Mouse (Mus musculus): Measurements from ENCODE around the gene C1qtnf5. TPM values are rescaled to one million over a fixed set of nuclear protein-coding genes. Genes with fewer than 3 reads are reported as not detected.

Gene C1qtnf5
- total RNA-seq, 4 experiments from 2014 or later: 24.1 to 32.7 (median 26.3) TPM

GRCm38 (mm10) chr9:44130034-44130433 lies 23.0 kb downstream of the C1qtnf5 start:
- DNase-seq (ENCODE audit: low spot score in 2 of 2): no peak

- DNase-seq (ENCODE audit: low spot score in 2 of 2): no peak
Measured at GRCm38 (mm10) chr9:44130581-44131275, 23.7 kb downstream of the C1qtnf5 start.

GRCm38 (mm10) chr9:44131276-44131590 lies 24.2 kb downstream of the C1qtnf5 start:
- DNase-seq (ENCODE audit: low spot score in 2 of 2): no peak

- no peak for DNase-seq (ENCODE audit: low spot score in 2 of 2)
Measured at GRCm38 (mm10) chr9:44132200-44132599, 25.2 kb downstream of the C1qtnf5 start.

GRCm38 (mm10) chr9:44133287-44133686 lies 26.2 kb downstream of the C1qtnf5 start:
- no peak for DNase-seq (ENCODE audit: low spot score in 2 of 2)

GRCm38 (mm10) chr9:44134101-44134850 lies 27.2 kb downstream of the C1qtnf5 start, which contains the start of gene Mcam:
Mcam (plus strand) TSS chr9:44134469.
- no peak for DNase-seq (ENCODE audit: low spot score in 2 of 2)

- DNase-seq (ENCODE audit: low spot score in 2 of 2): no peak
Measured at GRCm38 (mm10) chr9:44134851-44135730, 28.0 kb downstream of the C1qtnf5 start.

GRCm38 (mm10) chr9:44135731-44136411 lies 28.8 kb downstream of the C1qtnf5 start:
- DNase-seq (ENCODE audit: low spot score in 2 of 2): no peak

GRCm38 (mm10) chr9:44137846-44138245 lies 30.8 kb downstream of the C1qtnf5 start:
- no peak for DNase-seq (ENCODE audit: low spot score in 2 of 2)

- DNase-seq (ENCODE audit: low spot score in 2 of 2): no peak
Measured at GRCm38 (mm10) chr9:44141951-44142350, 34.9 kb downstream of the C1qtnf5 start.

GRCm38 (mm10) chr9:44143421-44143820 lies 36.4 kb downstream of the C1qtnf5 start:
- DNase-seq (ENCODE audit: low spot score in 2 of 2): no peak

GRCm38 (mm10) chr9:44144023-44144717 lies 37.1 kb downstream of the C1qtnf5 start:
- no peak for DNase-seq (ENCODE audit: low spot score in 2 of 2)

GRCm38 (mm10) chr9:44144718-44145060 lies 37.6 kb downstream of the C1qtnf5 start:
- DNase-seq (ENCODE audit: low spot score in 2 of 2): no peak

GRCm38 (mm10) chr9:44147290-44147689 lies 40.2 kb downstream of the C1qtnf5 start:
- DNase-seq (ENCODE audit: low spot score in 2 of 2): no peak

Other genes starting within 250 kb of the C1qtnf5 start
- gene Thy1, start 63.9 kb upstream of the C1qtnf5 start, total RNA-seq (2022): 1,000 to 10,000 TPM in 2 of 4 experiments, 100 to 1,000 TPM in 2; 845 to 4,044 (median 2,168) TPM
- 100 to 1,000 TPM; 118 to 172 (median 123) TPM for gene Usp2, start 40.2 kb upstream of the C1qtnf5 start, total RNA-seq (2022)
- gene Mfrp, start 5.5 kb upstream of the C1qtnf5 start, total RNA-seq (2022): 1 to 10 TPM in 2 of 4 experiments, under 1 TPM in 2; 0.30 to 3.6 (median 0.95) TPM
- gene Gm49380, start 6.3 kb downstream of the C1qtnf5 start, total RNA-seq (2022): under 1 TPM in 2 of 4 experiments, not detected in 2; 0.67 to 0.78 TPM
- 10 to 100 TPM; 26.9 to 33.4 (median 30.6) TPM for gene Rnf26, start 6.3 kb downstream of the C1qtnf5 start, total RNA-seq (2022)
- gene Mcam, start 27.2 kb downstream of the C1qtnf5 start, total RNA-seq (2022): 10 to 100 TPM; 12.0 to 15.2 (median 13.9) TPM
- 10 to 100 TPM; 48.8 to 55.0 (median 52.5) TPM for gene Cbl, start 126.8 kb downstream of the C1qtnf5 start, total RNA-seq (2022)
- 1 to 10 TPM; 1.6 to 3.9 (median 3.4) TPM for gene Ccdc153, start 133.4 kb downstream of the C1qtnf5 start, total RNA-seq (2022)
- under 1 TPM; 0.38 to 0.76 (median 0.67) TPM for gene Pdzd3, start 144.2 kb downstream of the C1qtnf5 start, total RNA-seq (2022)
- gene Nlrx1, start 161.4 kb downstream of the C1qtnf5 start, total RNA-seq (2022): 10 to 100 TPM; 10.6 to 13.8 (median 11.8) TPM
- gene Abcg4, start 181.4 kb downstream of the C1qtnf5 start, total RNA-seq (2022): 10 to 100 TPM; 57.0 to 65.5 (median 58.8) TPM
- gene Hinfp, start 198.4 kb downstream of the C1qtnf5 start, total RNA-seq (2022): 10 to 100 TPM; 30.2 to 34.9 (median 33.3) TPM
- 100 to 1,000 TPM; 201 to 282 (median 245) TPM for gene C2cd2l, start 213.0 kb downstream of the C1qtnf5 start, total RNA-seq (2022)
- 10 to 100 TPM; 15.2 to 16.9 (median 16.5) TPM for gene Dpagt1, start 218.8 kb downstream of the C1qtnf5 start, total RNA-seq (2022)
- 10 to 100 TPM; 45.6 to 48.7 (median 47.8) TPM for gene H2afx, start 227.4 kb downstream of the C1qtnf5 start, total RNA-seq (2022)
- 10 to 100 TPM; 19.4 to 21.5 (median 20.4) TPM for gene Hmbs, start 237.0 kb downstream of the C1qtnf5 start, total RNA-seq (2022)